Mouse (Mus musculus): ENCODE results near the gene Zfp3.
"Not testable (repeated sequence)": the region's sequence is repeated elsewhere in the genome, so short reads cannot be mapped to it uniquely, and the experiment has no call there.

Gene Zfp3

GRCm38 (mm10) chr11:70755645-70756044, 8.4 kb upstream of the Zfp3 start:
- DNase-seq (ENCODE audit: inconsistent age in 2 of 2, low spot score in 1 of 2): peak; percentile 74 to 94

- DNase-seq (ENCODE audit: inconsistent age in 2 of 2, low spot score in 1 of 2): not testable (repeated sequence)
Measured at GRCm38 (mm10) chr11:70760446-70760845, 3.6 kb upstream of the Zfp3 start.

DNA sequence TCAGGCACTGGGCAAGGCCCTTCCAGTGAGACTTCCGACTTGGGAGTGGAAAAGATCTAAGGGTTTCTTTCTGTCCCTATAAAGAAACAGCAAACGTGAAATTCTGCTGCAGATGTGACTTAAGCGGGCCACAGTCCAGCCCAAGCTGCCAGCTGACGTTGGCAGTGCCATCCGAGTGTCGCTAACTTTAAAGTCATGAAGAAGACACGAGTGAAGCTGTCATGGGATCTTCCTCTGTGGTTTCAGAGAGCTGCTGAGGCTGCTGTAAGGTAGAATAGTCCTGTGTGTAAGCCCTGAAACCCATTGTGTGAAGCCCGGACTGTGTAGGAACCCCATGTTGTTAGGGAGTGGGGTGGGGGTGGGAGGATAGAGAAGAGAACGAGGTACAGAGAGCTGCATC, 1.4 kb upstream of the Zfp3 start:
- no peak for DNase-seq (ENCODE audit: inconsistent age in 2 of 2, low spot score in 1 of 2)

DNA sequence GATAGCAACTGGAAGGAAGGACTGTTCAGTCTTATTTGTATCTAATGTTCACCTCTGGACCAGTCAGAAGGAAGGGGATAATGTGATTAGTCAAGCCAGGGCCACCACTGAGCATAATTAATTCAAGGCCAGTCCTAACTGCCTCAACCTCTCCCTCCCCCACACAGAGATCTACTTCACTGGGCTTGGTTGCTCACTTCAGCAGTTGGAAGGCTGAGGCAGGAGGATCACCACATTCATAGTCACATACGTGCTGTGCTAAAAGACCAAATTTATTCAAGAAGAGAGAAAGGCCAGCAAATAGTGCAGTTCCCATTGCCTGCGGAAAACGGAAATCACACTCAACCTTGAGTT, 450 bp upstream of the Zfp3 start:
- no peak for DNase-seq (ENCODE audit: inconsistent age in 2 of 2, low spot score in 1 of 2)

GRCm38 (mm10) chr11:70765776-70766445, 1.9 kb downstream of the Zfp3 start:
- DNase-seq (ENCODE audit: inconsistent age in 2 of 2, low spot score in 1 of 2): peak; percentile 64 to 84

- no peak for DNase-seq (ENCODE audit: inconsistent age in 2 of 2, low spot score in 1 of 2)
Measured at GRCm38 (mm10) chr11:70770804-70771203, 6.8 kb downstream of the Zfp3 start.

- peak; percentile 76 to 85 for DNase-seq (ENCODE audit: inconsistent age in 2 of 2, low spot score in 1 of 2)
Measured at GRCm38 (mm10) chr11:70776830-70777571, 13.0 kb downstream of the Zfp3 start.

DNA sequence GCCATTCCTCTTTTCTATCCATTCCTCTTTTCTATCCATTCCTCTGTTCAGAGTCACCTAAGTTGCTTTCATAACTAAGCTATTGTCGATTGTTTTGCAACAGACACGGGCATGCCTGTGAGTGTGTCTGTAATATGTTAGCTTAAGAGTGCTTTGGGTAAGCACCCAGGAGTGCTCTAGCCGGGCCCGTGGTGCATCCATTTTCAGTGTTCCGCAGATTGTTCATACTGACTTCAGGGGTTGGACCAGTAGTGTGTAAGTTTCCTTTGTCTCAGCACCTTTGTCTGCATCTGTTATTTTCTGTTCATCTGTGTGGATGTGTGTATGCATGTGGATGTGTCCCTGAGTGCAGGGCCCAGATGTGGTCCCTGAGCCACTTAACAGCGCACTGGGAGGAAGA, 13.6 kb downstream of the Zfp3 start:
- no peak for DNase-seq (ENCODE audit: inconsistent age in 2 of 2, low spot score in 1 of 2)

DNA sequence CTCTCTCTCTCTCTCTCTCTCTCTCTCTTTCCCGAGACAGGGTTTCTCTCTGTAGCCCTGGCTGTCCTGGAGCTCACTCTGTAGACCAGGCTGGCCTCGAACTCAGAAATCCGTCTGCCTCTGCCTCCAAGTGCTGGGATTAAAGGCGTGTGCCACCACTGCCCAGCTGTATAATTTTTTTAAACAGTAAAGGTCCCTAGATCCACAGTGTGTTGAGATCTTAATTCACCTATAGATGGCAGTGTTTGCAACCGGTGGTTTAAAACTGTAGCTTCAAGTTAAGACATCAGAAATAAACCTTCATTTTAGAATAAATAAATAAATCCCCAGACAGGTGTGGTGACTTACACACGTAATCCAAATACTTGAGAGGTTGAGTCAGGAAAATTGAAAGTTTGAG, 14.0 kb downstream of the Zfp3 start:
- peak in 1 of 2 experiments; percentile 66 for DNase-seq (ENCODE audit: inconsistent age in 2 of 2, low spot score in 1 of 2)

DNA sequence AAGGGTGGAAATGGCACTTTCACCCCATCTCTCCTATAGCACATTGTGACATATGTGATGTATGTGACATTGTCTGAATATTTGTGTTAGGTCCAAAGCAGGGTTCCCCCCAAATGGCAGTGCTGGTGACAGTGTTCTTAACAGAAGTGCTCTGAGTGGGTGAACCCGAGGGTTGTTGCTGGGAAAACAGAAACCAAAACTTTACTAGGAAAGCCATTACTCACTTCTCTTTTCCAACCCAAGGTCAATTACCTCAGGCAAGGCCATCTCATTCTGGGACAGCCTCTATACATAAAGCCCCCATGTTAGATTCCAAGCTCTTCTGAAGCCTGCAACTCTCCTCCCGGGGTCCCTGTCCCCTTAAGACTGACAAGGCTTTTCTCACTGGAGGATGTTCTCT, 21.9 kb downstream of the Zfp3 start:
- DNase-seq (ENCODE audit: inconsistent age in 2 of 2, low spot score in 1 of 2): peak in 1 of 2 experiments; percentile 76

- no peak for DNase-seq (ENCODE audit: inconsistent age in 2 of 2, low spot score in 1 of 2)
Measured at GRCm38 (mm10) chr11:70787052-70787451, 23.0 kb downstream of the Zfp3 start.

DNA sequence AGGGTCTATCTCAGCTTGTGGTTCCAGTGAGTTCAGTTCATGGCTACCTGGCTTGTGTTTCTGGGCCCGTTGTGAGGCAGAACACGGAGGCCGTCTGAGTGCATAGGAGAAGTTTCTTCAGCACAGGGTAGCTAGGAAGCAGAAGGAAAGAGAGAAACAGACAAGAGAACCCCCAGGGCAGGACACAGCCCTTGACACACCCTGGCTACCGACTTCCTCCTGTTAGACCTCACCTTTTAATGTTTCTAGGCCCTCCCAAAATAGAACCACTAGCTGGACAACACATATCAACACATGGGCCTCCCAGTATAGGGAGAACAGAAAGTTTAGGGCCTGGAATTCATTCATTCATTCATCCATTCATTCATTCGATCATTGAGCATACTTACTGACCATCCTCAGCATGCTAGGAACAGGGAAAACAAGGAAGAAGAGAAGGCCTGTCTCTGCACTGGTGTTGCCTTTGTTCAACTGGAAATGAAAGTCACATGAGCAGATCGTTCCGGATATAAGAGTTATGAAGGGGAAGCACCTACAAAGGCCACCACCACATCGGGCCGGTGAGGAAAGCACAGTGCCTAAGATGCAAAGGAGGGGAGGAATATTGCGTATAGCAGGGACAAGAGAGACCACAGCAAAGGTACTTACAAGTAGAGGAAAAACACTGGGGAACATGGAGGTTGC, 25.1 kb downstream of the Zfp3 start:
- no peak for DNase-seq (ENCODE audit: inconsistent age in 2 of 2, low spot score in 1 of 2)

- DNase-seq (ENCODE audit: inconsistent age in 2 of 2, low spot score in 1 of 2): no peak
Measured at GRCm38 (mm10) chr11:70790426-70790825, 26.4 kb downstream of the Zfp3 start.

DNA sequence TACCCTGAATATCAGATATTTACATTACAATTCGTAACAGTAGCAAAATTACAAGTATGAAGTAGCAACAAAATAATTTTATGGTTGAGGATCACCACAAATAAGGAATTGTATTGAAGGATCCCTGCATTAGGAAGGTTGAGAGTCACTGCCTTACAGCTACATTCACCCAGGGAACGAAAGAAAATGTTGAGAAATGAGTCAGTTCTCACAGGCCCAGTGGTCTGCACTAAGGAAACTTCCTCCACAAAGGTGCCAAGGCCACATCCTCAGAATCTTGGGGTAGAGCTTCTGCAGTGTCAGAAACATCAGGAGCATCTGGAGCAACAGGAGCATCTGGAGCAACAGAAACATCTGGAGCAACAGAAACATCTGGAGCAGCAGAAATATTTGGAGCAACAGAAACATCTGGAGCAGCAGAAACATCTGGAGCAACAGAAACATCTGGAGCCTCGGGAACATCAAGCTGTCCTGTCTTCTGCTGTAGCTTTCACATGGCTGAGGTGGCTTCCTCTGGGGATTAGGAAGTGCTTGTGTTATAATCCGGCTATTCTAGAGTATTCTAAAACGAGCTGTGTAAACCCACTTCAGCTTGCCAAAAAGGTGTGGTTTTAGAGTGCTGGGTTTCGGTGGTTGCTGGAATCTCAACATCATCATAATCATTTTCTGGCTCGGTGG, 27.0 kb downstream of the Zfp3 start:
- no peak for DNase-seq (ENCODE audit: inconsistent age in 2 of 2, low spot score in 1 of 2)

DNA sequence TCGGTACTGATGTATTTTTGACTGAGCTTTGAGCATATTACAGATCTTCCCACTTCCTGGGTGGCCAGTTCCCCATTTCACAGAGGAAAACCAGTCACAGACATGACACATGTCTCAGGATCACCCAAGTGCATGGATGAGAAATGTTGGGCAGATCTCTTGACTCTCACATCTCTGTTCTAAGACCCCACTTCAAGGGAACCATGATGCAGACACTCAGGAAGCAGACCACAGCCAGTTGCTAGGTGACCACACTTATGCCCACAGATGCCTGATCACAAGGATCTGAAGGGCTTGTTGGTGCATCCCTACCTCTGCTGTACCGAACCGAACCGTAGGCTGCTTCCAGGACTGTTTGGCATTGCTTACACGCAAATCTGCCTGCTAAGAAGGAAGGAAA, 27.7 kb downstream of the Zfp3 start:
- DNase-seq (ENCODE audit: inconsistent age in 2 of 2, low spot score in 1 of 2): no peak

- no peak for DNase-seq (ENCODE audit: inconsistent age in 2 of 2, low spot score in 1 of 2)
Measured at GRCm38 (mm10) chr11:70792409-70792808, 28.4 kb downstream of the Zfp3 start.

- no peak for DNase-seq (ENCODE audit: inconsistent age in 2 of 2, low spot score in 1 of 2)
Measured at GRCm38 (mm10) chr11:70802208-70802864, 38.3 kb downstream of the Zfp3 start.

GRCm38 (mm10) chr11:70802865-70803261, 38.9 kb downstream of the Zfp3 start:
- no peak for DNase-seq (ENCODE audit: inconsistent age in 2 of 2, low spot score in 1 of 2)

DNA sequence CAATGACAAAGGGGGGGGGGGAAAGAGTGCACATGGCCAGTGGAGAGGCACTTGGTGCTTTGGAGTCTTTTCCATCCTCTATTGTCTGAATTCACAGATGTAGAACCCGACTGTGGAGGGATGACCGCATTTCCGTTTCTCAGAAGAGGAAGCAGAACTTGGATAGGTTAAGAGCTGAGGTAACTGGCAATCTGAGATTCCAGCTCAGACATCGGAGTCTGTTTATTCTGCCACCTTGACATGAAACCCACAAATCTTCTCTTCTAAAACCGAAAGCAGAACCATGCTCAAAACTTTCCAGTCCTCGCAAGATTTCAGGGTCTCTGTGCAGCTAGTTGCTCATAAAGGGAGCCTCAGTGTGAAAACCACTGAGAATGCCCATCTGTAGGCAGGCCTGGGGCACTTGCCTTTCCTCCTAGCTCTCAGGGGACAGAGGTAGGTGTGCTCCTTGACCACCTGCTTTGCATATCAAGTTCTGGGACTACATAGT, 39.7 kb downstream of the Zfp3 start:
- no peak for DNase-seq (ENCODE audit: inconsistent age in 2 of 2, low spot score in 1 of 2)

- no peak for DNase-seq (ENCODE audit: inconsistent age in 2 of 2, low spot score in 1 of 2)
Measured at GRCm38 (mm10) chr11:70804395-70804794, 40.4 kb downstream of the Zfp3 start.

DNA sequence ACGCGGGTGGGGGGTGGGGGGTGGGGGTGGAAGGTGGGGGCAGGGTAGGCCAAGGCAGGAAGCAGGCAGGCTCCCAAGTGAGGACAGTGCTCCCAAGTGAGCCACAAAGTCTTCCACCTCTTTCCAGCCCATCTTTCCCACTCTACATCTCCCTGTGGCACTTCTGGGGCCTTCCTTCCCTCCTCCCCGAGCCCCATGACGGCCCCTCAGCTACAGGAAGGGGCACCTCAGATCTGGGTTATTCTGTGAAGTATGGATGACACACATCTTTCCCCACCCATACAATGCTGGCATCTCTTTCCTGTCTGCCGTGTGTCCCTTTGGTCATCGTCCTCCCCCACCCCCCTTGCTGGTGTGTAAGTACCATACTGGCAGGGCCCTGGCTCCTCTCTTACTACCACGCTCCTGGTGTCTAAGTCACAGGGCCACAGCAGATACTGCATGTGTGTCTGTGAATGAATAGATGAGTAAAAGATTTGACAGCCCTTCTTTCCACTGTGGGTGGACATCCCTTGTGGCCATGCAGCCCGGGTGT, 41.7 kb downstream of the Zfp3 start:
- no peak for DNase-seq (ENCODE audit: inconsistent age in 2 of 2, low spot score in 1 of 2)

All from adrenal gland, adult (tissue).